Mouse (Mus musculus) retina, embryonic 14.5 days (tissue): Measurements from ENCODE around the gene Fam208b.
A peak's percentile ranks its signal among the peaks of the same experiment; 100 is the strongest.
"Not testable (repeated sequence)": the region's sequence is repeated elsewhere in the genome, so short reads cannot be mapped to it uniquely, and the experiment has no call there.

ENCODE experiments used
- DNase-seq: peaks from one replicate; pipeline ENCODE4 v3.0.0-alpha.2; 2015; ENCODE audit warnings: low spot score

Fam208b gene

GRCm38 (mm10) chr13:3563130-3563529, 47.8 kb downstream of the Fam208b start:
- DNase-seq: no peak

- no peak for DNase-seq
These were observed 63.1 kb downstream of the Fam208b start for GRCm38 (mm10) chr13:3547856-3548255.

GRCm38 (mm10) chr13:3547410-3547809, 63.5 kb downstream of the Fam208b start:
- no peak for DNase-seq

GRCm38 (mm10) chr13:3544925-3545324, 66.0 kb downstream of the Fam208b start:
- no peak for DNase-seq

GRCm38 (mm10) chr13:3544077-3544874, 66.6 kb downstream of the Fam208b start:
- no peak for DNase-seq

GRCm38 (mm10) chr13:3541159-3541782, 69.6 kb downstream of the Fam208b start:
- peak; percentile 15 for DNase-seq

- peak; percentile 75 for DNase-seq
These were observed 70.7 kb downstream of the Fam208b start for GRCm38 (mm10) chr13:3540166-3540565.

- DNase-seq: peak; percentile 15
These were observed 71.8 kb downstream of the Fam208b start for GRCm38 (mm10) chr13:3538969-3539562.

GRCm38 (mm10) chr13:3538223-3538968, 72.5 kb downstream of the Fam208b start:
- peak; percentile 69 for DNase-seq

- DNase-seq: peak; percentile 97
These were observed 73.2 kb downstream of the Fam208b start, which contains the start of gene Gdi2 for GRCm38 (mm10) chr13:3537594-3538222. TSS of gene Gdi2 (plus strand) at chr13:3538063.

- DNase-seq: no peak
These were observed 76.8 kb downstream of the Fam208b start for GRCm38 (mm10) chr13:3534146-3534545.

GRCm38 (mm10) chr13:3532451-3532850, 78.5 kb downstream of the Fam208b start:
- no peak for DNase-seq

- DNase-seq: no peak
These were observed 79.1 kb downstream of the Fam208b start for GRCm38 (mm10) chr13:3531692-3532320.

GRCm38 (mm10) chr13:3531176-3531575, 79.7 kb downstream of the Fam208b start:
- not testable (repeated sequence) for DNase-seq

GRCm38 (mm10) chr13:3530451-3530850, 80.5 kb downstream of the Fam208b start:
- no peak for DNase-seq

- no peak for DNase-seq
These were observed 84.6 kb downstream of the Fam208b start for GRCm38 (mm10) chr13:3526328-3526727.

GRCm38 (mm10) chr13:3525611-3526051, 85.3 kb downstream of the Fam208b start:
- DNase-seq: no peak

- no peak for DNase-seq
These were observed 87.0 kb downstream of the Fam208b start for GRCm38 (mm10) chr13:3523946-3524345.

- DNase-seq: no peak
These were observed 87.4 kb downstream of the Fam208b start for GRCm38 (mm10) chr13:3523459-3523858.

- not testable (repeated sequence) for DNase-seq
These were observed 90.9 kb downstream of the Fam208b start for GRCm38 (mm10) chr13:3519994-3520393.

- not testable (repeated sequence) for DNase-seq
These were observed 91.6 kb downstream of the Fam208b start for GRCm38 (mm10) chr13:3519357-3519756.
